Mouse (Mus musculus) thymus, postnatal 0 days (tissue): ENCODE data around the gene Ifna15. TPM values are rescaled to one million over a fixed set of nuclear protein-coding genes. Genes with fewer than 3 reads are reported as not detected.
A peak's percentile ranks its signal among the peaks of the same experiment; 100 is the strongest.
"Not testable (repeated sequence)": the region's sequence is repeated elsewhere in the genome, so short reads cannot be mapped to it uniquely, and the experiment has no call there.

Experiments used
- DNase-seq: peaks from one replicate; pipeline ENCODE4 v3.0.0-alpha.2; 2015; ENCODE audit warnings: low spot score
- polyA plus RNA-seq: library from polyadenylated mRNA; unstranded; fragments of >200 nt; fragmentation: Nextera tagmentation; extraction: Ambion mirVana; gene quantifications from 2 replicates; pipeline ENCODE4 v1.2.1, GENCODE M21; 2015

Gene Ifna15
- polyA plus RNA-seq = not detected in 2 replicates

DNA sequence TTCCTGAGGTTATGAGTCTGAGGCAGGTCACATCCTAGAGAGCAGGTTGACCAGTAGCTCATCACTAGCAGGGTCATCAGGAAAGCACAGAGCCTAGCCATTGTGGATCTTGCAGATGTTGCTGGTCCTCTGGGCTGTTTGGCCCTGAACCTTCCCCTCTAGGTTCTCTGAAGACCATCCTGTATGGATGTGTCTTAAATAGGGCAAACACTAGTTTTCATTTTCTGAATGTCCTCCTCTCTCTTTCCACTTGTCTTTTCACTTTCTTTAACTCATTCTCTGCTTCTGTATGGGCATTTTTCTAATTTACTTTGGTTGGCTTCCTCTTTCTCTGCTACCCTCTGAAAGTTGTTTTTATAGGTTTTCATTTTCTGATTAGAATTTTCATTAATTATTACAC lies at the start of gene Ifna15:
TSS of gene Ifna15 (minus strand) at position 101 of the 400 bp plus-strand sequence.
- DNase-seq = not testable (repeated sequence)

DNA sequence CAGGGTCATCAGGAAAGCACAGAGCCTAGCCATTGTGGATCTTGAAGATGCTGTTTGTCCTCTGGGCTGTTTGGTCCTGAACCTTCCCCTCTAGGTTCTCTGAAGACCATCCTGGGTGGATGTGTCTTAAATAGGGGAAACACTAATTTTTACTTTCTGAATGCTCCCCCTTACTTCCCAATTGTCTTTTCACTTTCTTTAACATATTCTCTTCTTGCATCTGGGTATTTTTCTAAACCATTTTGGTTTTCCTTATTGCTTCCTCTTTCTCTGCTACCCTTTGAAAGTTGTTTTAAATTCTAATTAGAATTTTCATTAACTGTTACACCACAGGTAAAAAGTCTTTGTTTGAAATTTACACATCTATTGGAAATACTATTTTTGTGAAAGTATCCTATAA lies 45.2 kb upstream of the Ifna15 start, which contains the start of gene Ifna12:
TSS of gene Ifna12 (minus strand) at position 101 of the 400 bp plus-strand sequence.
- DNase-seq = no peak

DNA sequence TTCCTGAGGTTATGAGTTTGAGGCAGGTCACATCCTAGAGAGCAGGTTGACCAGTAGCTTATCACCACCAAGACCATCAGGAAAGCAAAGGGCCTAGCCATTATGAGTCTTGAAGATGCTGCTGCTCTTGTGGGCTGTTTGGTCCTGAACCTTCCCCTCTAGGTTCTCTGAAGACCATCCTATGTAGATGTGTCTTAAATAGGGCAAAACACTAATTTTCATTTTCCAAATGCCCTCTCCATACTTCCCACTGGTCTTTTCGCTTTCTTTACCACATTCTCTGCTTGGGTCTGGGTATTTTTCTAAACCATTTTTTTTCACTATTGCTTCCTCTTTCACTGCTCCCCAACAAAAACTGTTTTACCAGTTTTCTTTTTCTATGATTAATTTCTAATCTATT lies 34.2 kb upstream of the Ifna15 start, which contains the start of gene Ifna9:
TSS of gene Ifna9 (minus strand) at position 101 of the 400 bp plus-strand sequence.
- no peak for DNase-seq

DNA sequence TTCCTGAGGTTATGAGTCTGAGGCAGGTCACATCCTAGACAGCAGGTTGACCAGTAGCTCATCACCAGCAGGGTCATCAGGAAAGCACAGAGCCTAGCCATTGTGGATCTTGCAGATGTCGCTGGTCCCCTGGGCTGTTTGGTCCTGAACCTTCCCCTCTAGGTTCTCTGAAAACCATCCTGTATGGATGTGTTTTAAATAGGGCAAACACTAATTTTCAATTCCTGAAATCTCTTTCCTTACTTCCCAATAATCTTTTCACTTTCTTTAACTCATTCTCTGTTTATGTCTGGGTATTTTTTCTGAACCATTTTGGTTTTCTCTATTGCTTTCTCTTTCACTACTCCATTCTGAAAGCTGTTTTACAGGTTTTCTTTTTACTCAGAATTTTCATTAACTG lies 13.7 kb upstream of the Ifna15 start, which contains the start of gene Ifna14:
TSS of gene Ifna14 (minus strand) at position 101 of the 400 bp plus-strand sequence.
- no peak for DNase-seq

DNA sequence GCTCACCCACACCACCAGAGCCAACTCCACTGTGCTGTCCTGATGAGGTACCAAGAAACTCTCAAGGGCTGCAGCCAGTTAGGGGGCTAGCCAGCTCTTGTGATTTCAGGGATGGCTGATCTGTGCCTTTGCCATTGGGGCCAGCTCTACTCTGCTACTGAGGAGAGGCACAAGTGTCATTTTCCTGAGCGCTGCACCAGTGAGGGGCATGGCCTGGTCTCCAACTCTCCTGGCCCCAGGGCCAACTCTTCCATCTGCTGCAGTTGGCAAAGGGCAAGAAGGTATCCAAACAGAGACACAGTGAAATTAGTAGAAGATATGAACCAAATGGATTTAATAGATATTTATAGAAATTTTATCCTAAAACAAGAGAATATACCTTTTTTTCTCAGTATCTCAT lies 3.7 kb upstream of the Ifna15 start:
- DNase-seq = no peak

DNA sequence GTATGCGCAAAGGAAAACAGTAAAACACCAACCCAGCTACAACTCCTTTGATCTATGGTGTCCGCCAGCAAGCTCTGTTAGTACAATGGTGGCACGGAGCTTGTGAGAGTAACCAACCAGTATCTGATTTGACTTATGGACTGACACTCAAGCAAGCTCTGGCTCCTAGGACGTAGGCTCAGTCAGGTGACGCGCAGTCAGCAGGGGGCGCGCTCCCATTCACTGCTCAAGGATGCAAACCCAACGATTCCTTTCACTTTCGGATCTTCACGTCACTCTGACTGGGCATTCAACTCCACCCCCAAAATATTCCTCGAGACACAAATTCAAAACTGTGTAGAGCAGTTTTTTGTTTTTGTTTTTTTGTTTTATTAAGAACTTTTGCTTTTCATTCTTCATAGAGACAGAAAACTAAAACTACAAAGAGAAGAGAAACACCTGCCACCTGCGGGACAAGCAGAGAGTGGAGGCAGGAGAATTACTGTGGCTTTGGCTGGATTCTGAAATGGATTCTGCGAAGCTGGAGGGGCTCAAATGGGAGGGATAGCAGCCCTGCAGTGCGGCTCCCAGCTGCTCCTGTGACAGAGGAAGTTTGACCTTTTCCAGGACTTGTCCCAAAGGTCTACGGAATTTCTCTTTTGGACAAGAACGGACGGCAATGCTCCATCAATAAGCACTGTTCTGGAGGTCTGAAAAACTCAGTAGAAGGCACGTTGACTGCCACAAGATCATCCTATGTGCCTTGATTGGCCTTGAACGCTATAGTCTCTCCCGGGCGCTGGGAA lies 7.7 kb downstream of the Ifna15 start:
- peak; percentile 87 for DNase-seq

DNA sequence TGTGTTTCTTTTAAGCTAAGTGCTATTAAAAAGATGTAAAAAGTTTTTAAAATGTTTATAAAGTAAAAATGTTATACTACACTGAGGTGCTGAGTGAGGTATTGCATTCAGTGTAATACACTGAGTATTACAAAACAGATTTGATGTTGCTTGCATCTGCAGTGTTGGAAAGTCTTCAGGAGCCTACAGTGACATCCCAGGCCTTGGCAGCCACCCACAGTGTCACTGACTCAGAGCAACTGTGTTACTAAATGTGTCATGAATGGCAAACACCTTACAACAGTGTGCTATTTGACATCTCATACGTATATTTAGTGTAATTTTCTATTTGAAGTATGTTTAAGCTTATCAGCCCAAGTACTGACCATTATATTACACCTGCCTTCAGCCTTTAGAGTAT lies 10.1 kb downstream of the Ifna15 start:
- DNase-seq = no peak

DNA sequence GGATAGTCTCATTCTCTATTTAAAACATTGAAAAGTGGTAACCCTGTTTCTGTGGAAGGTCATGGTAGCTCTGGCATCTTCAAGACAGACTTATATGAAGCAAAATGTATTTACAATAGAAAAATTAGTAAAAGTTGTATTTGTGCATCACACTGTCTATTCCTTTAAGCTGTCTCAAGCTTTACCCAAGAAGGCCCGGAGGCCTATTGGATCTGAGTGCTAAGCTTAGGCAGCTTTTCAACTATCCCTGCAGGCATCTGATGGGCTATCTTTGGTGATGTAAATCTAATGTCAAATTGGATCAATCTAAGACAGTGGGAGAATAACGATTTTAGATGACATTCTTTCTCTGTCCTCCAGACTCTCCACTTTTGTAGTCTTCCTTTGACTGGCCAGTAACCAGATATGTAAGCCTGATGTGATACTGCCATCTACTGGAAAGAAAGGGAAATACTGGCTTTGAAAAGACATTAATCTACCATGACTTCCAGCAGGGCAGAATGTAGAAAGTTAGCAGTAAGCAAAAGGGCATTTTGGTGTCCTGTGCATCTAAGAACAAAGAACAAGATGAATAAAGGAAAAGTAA lies 14.3 kb downstream of the Ifna15 start:
- DNase-seq = peak; percentile 72

DNA sequence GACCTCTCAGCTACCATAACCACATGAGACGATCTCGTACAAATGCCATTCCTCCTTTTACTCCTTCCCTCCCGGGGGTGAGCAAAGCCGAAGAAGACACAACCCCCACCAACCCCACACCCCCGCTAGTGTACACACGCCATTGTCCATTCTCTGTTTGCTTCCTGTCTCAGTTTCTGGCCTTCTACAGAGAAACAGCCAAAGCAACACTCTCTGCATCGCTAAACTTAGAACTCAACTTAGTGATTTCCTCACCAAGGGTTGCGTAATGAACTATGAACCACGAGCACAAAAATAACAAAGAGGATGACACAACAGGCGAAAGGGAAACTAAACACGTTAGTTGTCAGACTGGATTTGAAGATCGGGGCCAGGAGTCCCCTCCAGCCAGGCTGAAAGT lies 20.7 kb downstream of the Ifna15 start:
- DNase-seq = no peak

DNA sequence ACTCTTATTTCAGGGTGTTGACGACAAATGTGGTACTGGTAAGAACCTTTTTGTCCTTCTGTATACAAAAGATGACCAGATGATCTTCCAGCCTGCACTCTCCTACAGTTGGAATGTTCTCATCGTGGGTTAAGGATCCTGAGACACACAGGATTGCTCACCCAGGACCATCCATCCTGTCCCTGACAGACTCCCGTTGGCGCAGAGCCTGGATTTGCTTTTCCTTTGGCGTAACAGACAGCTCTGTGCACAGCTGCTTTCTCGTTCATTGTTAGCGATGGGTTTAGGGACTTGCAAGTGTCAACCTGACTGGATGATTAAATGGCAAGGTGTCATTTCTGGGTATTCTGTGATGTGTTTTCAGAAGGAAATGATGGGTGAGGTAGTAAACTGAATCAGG lies 21.4 kb downstream of the Ifna15 start:
- DNase-seq = no peak

DNA sequence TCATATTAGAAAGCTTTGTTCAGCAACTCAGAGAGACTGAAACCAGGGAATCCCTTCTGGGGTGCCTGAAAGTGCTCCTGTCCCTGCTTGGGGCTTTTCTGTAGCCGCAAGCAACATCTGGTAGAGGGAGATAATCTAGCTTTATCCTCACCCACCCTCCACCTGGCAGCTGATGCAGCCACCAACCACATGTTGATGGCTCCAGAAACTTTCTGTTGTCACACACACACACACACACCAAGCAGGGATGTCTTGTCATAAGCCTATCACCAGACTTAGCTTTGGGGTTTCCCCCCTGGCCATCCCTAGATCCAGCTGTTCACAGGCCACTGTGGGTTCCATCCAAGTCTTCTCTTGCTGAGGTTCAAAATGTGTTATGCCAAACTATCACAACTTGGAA lies 22.3 kb downstream of the Ifna15 start:
- DNase-seq = no peak

DNA sequence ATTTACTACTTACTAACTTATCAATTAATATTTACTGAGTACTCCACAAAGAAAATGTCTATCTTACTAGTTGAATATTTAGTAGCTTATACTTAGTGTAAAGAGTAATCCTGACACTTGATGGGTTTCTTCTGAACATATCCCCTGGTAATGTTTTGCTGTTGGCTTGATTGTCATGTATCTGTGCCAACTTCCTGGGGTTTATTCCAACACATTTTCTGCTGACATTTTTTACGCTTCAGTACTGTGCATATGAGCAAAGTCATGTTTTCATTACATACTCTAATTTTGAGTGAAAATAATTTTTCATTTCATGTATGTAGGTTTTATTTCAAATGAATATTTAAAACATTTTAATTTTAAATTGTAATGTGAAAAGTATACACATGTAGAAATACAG lies 23.1 kb downstream of the Ifna15 start:
- no peak for DNase-seq

DNA sequence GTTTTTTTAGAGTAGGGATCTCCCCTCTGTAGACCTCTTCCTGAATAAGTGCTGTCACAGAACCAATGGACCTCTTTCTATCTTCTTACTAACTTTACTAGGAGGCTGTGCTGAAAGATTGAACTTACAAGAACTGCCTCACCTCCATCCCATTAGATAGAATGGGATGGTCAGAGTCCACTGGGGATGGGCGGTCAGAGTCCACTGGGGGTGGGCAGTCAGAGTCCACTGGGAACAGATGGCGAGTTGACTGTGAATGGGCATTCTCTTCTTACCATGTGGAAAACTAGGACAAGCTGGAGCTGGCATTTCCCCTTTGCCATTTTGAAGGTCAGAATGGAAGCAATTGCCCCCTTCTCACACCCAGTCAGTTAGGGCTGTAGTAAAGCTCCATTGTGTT lies 24.5 kb downstream of the Ifna15 start:
- DNase-seq = no peak

DNA sequence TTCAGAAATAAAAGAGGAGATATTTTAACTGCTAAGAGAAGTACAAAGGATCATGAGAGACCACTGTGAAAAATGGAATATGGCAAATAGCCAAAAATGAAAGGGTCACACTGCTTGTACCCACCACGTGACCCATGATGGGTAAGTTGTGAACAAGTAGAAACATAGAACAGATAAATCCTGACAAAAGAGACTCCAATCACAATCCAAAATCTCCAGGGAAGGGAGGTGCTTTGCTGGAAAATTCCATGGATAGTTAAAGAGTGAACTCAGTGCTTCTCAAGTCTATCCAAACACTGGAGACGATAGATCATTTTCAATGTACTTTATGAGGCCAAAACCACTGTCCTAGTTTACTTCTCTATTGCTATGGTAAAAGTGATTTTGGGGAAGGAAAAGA lies 27.2 kb downstream of the Ifna15 start:
- no peak for DNase-seq

DNA sequence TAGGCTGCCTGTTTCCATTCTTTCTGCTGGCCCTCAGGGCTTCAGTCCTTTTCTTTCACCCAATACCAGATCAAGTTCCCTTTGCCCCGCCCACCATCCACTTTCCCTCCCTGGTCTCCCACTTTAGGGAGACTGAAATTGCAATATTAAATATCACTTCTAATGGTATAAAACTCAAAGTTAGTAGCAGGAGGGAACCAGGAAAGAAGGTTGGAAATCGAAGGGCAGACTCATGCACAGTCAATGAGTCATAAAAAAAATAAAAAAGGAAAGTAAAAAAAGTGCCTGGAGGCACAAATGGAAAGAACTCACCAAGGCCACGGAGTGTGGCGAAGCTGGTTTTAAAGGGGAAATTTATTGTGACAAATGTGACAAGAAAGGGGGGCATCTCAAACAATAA lies 27.8 kb downstream of the Ifna15 start:
- no peak for DNase-seq

DNA sequence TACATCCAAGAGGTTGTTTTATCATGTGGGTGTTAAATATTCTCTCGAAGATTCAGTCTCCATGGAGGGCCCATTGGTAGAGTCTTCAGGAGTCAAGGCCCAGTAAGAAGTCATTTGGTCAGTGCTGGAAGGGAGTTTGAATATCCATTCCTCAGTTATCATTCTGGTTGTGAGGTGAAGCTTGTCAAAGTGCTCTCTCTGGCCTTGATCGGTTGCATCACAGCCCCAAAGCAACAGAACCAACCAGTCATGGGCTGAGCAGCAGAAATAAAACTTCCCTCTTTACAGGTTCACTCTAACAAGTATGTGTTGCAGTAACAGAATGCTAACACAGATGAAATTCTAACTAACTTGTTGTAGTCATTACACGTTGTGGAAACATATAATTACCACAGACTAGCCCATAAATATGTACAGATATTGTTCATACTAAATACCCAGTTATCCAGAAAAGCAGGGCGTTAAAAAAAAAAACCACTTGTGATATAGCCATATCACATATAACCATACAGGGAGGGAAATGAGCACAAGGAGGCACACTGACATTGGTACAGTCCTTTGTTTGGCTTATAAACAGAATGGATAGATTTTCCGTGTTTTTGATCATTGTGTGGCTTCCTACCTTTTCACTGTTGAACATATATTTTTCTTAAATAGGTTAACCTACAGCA lies 31.5 kb downstream of the Ifna15 start:
- DNase-seq = no peak

DNA sequence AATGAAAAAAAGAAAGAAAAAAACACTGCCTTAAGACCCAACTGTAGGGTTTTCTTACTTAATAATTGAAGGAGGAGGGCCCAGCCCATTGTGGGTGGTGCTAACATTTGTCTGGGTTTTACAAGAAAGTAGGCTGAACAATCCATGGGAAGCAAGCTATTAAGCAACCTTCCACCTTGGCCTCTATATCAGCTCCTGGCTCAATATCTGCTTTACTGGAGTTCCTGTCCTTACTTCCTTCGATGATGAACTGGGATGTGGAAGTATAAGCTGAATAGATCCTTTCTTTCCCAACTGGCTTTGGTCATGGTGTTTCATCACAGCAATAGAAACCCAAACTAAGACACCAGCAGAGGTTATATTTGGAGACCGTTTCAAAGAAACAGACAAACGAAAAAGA lies 32.7 kb downstream of the Ifna15 start:
- DNase-seq = no peak

DNA sequence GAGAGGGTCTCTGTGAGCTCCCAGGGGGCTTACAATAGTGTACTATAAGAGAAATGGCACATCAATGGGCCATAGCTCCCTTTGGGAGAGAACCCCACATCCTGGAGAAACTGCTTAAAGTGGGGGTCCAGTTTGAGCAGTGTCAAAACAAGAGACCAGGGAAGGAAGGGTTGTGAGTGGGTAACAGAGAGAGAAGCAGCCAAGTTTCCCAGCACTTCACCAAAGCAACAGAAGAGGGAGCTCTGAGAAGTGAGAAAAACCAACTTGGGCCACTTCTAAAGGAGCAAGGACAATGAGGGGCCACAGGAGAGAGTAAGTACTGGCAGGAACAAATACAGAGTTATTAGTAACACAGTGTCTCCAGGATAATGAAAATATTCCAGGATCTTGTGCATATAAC lies 34.8 kb downstream of the Ifna15 start:
- no peak for DNase-seq

DNA sequence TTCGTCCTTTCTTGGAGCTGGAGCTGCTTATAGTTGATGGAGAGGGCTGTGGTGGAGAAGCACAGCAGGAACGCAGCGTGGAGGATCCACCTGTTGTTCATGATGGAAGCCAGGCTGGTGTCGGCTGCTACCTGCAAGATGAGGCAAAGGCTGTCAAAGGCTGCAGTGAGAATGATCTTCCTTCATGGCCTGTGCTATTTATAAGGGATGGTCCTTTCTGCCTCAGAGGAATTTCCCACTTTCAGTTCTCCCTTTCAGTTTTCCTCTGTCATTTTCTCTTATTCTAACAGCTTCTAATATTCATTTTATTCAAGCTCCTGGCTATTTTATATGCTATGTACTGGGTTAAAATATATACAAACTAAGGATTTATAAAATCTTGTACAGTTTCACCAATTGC lies 35.4 kb downstream of the Ifna15 start, which contains the start of gene Ifnb1:
TSS of gene Ifnb1 (minus strand) at position 101 of the 400 bp plus-strand sequence.
- DNase-seq = no peak

DNA sequence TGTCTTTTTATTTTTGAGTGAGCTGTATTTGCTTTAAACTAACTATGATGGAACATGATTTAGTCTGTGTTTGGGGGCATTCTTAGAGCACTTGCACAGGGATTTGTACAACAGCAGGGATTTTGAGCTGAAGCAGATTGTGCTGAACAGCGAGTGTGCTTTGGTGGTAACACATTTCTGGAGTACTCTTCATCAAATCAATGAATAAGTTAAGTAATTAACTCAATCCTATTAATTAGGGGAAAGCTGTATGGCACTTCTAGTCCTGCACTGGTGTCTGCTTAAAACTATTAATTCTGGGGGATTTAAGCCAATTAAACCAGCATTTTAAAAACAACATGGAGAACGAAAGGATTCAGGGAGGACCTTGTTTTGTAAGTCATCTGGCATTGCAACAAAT lies 40.1 kb downstream of the Ifna15 start:
- no peak for DNase-seq

DNA sequence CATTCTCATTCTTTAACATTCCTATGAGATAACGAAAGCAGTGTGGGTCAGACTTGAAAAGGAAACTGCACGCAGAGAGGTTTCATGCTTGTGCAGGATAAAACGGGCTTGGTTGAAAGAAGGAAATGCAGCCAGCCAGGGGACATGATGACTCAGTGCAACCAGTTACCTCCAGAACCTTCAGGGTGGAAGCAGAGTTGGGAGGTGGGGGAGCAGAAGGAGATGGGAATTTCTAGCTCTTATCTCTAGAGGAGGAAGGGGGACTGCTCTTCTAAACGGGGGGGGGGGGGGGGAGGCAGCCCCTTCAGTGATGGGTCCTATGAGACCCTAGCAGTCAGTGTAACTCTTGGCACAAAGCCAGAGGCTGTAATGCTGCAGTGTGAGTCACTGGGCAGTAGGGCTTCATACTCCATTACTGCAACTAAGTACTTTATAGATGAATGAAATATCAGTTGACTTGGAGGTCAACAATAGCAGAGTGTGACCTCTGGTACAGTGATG lies 42.3 kb downstream of the Ifna15 start:
- no peak for DNase-seq

DNA sequence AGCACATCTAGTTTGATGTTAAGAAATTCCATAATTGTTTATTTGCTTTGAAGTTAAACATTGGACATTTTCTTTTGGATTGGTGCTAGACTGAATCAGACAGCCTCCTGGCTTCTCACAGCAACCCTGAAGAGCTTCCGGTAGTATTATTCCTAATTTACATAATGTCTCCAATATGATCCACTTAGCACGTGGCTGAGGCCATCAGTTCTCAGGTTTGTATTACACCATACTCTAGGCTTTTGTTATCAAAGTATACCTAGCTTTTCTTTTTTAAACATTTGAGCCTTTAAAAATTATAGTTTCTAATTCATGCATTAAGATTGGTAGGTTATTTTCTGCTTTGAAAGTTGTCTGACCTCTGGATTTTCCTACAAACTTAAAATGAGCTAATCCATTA lies 42.8 kb downstream of the Ifna15 start:
- no peak for DNase-seq
